Mouse (Mus musculus) ES-E14 (cell line): ENCODE measurements at regions not wholly inside any gene's neighbourhood (a gene's known extent, or its start where the extent isn't known, plus 50 kb on each side); places are given as distances from the start of the nearest gene placed in this dataset.

Experiments used
- CHD2 ChIP-seq: IDR thresholded peaks from 2 replicates; pipeline ENCODE4 v1.6.1; 2014; ENCODE audit warnings: mild to moderate bottlenecking, low read depth, low read length, inconsistent platforms
- HCFC1 ChIP-seq: IDR thresholded peaks from 2 replicates; pipeline ENCODE4 v1.6.1; 2012; ENCODE audit warnings: low read length, inconsistent platforms, borderline replicate concordance; ENCODE audit not compliant: insufficient read depth
- ZC3H11A ChIP-seq: IDR thresholded peaks from 2 replicates; pipeline ENCODE4 v1.6.1; 2012; ENCODE audit warnings: low read depth, mild to moderate bottlenecking, inconsistent platforms, low read length, borderline replicate concordance
- ZNF384 ChIP-seq: IDR thresholded peaks from 2 replicates; pipeline ENCODE4 v1.6.1; 2012; ENCODE audit warnings: low read depth, low read length, inconsistent platforms

DNA sequence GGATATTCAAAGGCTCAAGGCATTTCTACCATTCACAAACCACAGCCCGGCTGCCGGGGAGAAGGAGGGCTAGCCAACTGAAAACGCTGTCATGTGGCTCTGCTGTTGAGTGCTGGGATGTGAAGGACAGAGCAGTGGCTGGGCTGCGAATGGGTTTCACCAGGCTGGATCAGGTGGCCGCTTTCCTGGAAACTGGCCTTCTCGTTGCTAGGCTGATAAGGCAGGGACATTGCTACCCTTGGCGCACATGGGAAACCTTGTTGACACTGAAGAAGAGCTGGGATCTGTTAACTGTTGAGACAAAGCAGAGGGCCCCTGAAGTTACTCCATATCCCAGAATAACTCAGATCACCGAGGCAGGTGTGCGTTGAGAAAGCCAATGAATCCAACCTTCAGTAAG is 216.1 kb upstream of the Rreb1 start:
- TF ChIP-seq ZNF384 (no peak), CHD2 (no peak), HCFC1 (no peak), ZC3H11A (no peak)
